Mouse (Mus musculus): Measurements from ENCODE around the gene Wdr13.

- TF ChIP-seq CTCF (IDR thresholded peaks at IDR 0.05 in 2 of 3, conservative IDR thresholded peaks at IDR 0.05 in 1 of 3; ENCODE audit: control insufficient read depth in 1 of 3, insufficient read depth in 1 of 3, low read depth in 2 of 3, low read length in 3 of 3, poor library complexity in 1 of 3, severe bottlenecking in 1 of 3) (no peak), ZMIZ1 (IDR thresholded peaks at IDR 0.05; ENCODE audit: low read depth, low read length) (no peak), MAFK (IDR thresholded peaks at IDR 0.05; ENCODE audit: borderline replicate concordance, low read depth, low read length) (no peak), SIN3A (IDR thresholded peaks at IDR 0.05; ENCODE audit: low read length) (no peak)
These were observed 12.7 kb upstream of the Wdr13 start, which contains the start of gene Rbm3 for GRCm38 (mm10) chrX:8145153-8145991.

All from MEL (cell line).